Mouse (Mus musculus) lung, embryonic 15.5 days (tissue): ENCODE results near the gene Rpl3l. TPM values are rescaled to one million over a fixed set of nuclear protein-coding genes. Genes with fewer than 3 reads are reported as not detected.

ENCODE experiments used
- ATAC-seq: fragments of 200-750 bp; cut with Nextera tagmentation; 2 replicates; pipeline ENCODE4 v1.8.0; 2017; ENCODE audit warnings: moderate number of reproducible peaks, borderline replicate concordance; ENCODE audit not compliant: low FRiP score, low TSS enrichment; ENCODE audit errors: extremely low read depth
- H3K27ac ChIP-seq: fragments of 300-500 bp; sonication (generic); 2 replicates; pipeline ENCODE4 v1.5.1; 2015; ENCODE audit warnings: moderate library complexity, mild to moderate bottlenecking, inconsistent platforms
- H3K27me3 ChIP-seq: fragments of 300-500 bp; sonication (generic); 2 replicates; pipeline ENCODE4 v1.6.1; 2015; ENCODE audit warnings: inconsistent platforms
- H3K36me3 ChIP-seq: fragments of 300-500 bp; sonication (generic); 2 replicates; pipeline ENCODE4 v1.6.1; 2015; ENCODE audit warnings: inconsistent platforms
- H3K4me1 ChIP-seq: fragments of 300-500 bp; sonication (generic); 2 replicates; pipeline ENCODE4 v1.6.1; 2015; ENCODE audit warnings: inconsistent platforms
- H3K4me2 ChIP-seq: fragments of 300-500 bp; sonication (generic); 2 replicates; pipeline ENCODE4 v1.6.1; 2015; ENCODE audit warnings: inconsistent platforms, mild to moderate bottlenecking, moderate library complexity
- H3K4me3 ChIP-seq: fragments of 300-500 bp; sonication (generic); 2 replicates; pipeline ENCODE4 v1.5.1; 2015; ENCODE audit warnings: mild to moderate bottlenecking, inconsistent platforms
- H3K9ac ChIP-seq: fragments of 300-500 bp; sonication (generic); 2 replicates; pipeline ENCODE4 v1.6.1; 2015; ENCODE audit warnings: inconsistent platforms
- H3K9me3 ChIP-seq: fragments of 300-500 bp; sonication (generic); 2 replicates; pipeline ENCODE4 v1.6.1; 2016; ENCODE audit warnings: inconsistent platforms
- WGBS: fragments of 180-500 bp; shearing (Covaris S2); methylation state at CpG from one replicate; pipeline ENCODE4 v1.1.7; 2015; 5-methylcytosine and 5-hydroxymethylcytosine counted together
- polyA plus RNA-seq: library from polyadenylated mRNA; unstranded; fragments of >200 nt; fragmentation: Nextera tagmentation; extraction: Ambion mirVana; gene quantifications from 2 replicates; pipeline ENCODE4 v1.2.1, GENCODE M21; 2015

Rpl3l gene
- polyA plus RNA-seq, 1 experiment from 2014 or later = not detected

DNA sequence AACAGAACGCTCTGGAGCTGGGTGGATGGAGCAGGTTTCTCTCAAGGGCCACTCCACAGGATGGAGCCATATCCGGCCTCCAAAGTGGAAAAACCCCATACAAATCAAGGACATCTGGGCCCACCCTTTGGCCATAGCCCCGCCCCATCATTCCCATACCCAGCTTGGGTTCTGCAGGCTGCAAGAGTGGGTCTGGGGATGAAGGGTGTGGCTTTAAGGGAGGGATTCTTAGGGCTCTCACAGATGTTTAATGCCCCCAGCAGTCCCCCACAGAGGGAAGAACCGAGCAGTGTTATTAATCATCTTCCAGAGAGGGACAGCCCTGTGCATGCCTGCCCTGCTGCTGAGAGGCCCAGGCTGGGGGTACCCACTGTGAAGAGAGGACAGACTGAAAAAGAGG lies 19.4 kb downstream of the Rpl3l start:
- H3K9ac ChIP-seq = no peak overlapping the region
- H3K36me3 ChIP-seq = 0 out of 2 replicates have a peak, but pooled peaks cover 3% of the 10 kb centered on the region
- no peaks in the 10 kb centered on the region for H3K9me3 ChIP-seq
- WGBS = 27% methylated on average over 4 of the region's 4 CpGs
- ATAC-seq = no peak; the same call in 1 of the 2 replicates
- H3K27me3 ChIP-seq = peaks cover 33% of the 10 kb centered on the region
- no peak overlapping the region for H3K4me2 ChIP-seq
- no peak overlapping the region for H3K4me3 ChIP-seq
- no peaks in the 10 kb centered on the region for H3K4me1 ChIP-seq
- no peak overlapping the region for H3K27ac ChIP-seq

DNA sequence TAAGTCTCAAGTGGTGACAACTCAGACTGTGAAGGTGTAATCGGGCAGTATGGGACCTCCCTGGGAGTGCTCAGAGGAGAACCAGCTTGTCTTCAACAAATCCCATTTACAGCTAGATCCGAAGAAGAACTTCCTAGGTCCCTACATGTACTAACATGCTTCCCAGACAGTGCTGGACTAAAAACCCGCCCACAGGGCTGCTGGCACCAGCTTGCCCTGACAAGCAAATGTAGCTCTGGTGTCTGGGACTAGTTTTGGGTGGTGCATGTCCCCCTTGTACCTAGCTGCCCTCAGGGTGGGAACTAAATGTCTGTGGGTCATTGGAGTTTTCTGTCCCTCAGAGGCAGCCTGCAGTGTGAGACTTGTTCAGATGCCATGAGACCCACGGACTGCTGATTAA lies 23.9 kb downstream of the Rpl3l start:
- WGBS = 9% methylated on average over 4 of the region's 4 CpGs

DNA sequence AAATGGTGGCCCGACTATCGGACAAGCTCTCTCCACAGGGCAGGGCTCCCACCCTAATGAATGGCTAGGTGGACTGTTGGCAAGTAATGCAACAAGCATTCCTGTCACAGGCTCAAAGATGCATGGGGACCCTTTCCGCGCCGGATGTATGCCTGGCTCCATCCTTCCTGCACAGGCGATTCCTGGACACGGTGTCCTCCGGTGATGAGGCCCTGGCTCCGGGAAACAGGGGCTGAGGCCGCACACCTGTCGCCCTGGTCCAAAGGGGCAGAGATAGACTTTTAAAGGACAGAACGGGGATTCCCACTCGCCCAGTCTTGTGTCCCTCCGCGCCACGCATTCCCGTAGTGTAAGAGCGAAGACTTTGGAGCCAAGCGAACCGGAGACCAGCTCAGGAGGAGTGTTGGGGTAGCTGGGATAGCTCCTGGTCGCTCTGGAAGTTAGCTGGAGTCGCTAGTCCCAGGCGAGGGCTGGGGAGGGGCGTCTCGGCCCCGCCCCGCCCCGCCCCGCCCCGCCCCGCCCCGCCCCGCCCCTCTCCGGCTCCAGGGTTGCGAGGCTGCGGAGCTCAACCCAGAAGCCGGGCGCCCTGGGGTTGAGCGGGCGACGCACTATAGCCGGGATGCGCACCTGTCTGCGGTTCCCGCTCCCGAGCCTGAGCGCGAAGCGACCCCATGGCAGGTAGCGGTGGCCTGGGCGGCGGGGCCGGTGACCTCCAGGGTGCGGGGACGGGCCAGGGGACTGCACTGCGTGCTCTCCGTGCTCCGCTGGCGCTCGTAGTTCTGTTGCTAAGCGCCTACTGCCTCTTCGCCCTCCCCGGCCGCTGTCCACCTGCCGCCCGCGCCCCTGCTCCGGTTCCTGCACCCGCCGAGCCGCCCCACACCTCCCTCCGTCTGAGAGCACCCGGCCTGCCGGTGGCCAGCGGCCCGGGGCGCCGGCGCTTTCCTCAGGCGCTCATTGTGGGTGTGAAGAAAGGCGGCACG lies 25.1 kb downstream of the Rpl3l start, which contains the start of gene Hs3st6:
TSS of gene Hs3st6 (plus strand) at position 574 of the 980 bp plus-strand sequence.
- ATAC-seq = peak; percentile 87
- Histone ChIP-seq H3K9ac (peak within 1 kb of the TSS; percentile 43; the same call in 1 of the 2 replicates), H3K27me3 (peaks cover 70% of the 10 kb centered on the region), H3K4me1 (peaks cover 13% of the 10 kb centered on the region; the same call in 1 of the 2 replicates), H3K27ac (no peak within 1 kb of the TSS), H3K4me3 (peak within 1 kb of the TSS; percentile 54), H3K36me3 (no peaks in the 10 kb centered on the region), H3K9me3 (no peaks in the 10 kb centered on the region), H3K4me2 (peak within 1 kb of the TSS; percentile 97)
- WGBS = under 1% methylated on average over 80 of the region's 82 CpGs

More for the DNA sequence above, 23.9 kb downstream of the Rpl3l start:
- no peak overlapping the region for H3K4me2 ChIP-seq
- peaks cover 13% of the 10 kb centered on the region; the same call in 1 of the 2 replicates for H3K4me1 ChIP-seq
- ATAC-seq = no peak
- H3K27ac ChIP-seq = no peak overlapping the region
- H3K9me3 ChIP-seq = no peaks in the 10 kb centered on the region
- H3K4me3 ChIP-seq = no peak overlapping the region
- H3K36me3 ChIP-seq = no peaks in the 10 kb centered on the region
- H3K27me3 ChIP-seq = peaks cover 70% of the 10 kb centered on the region
- H3K9ac ChIP-seq = no peak overlapping the region

DNA sequence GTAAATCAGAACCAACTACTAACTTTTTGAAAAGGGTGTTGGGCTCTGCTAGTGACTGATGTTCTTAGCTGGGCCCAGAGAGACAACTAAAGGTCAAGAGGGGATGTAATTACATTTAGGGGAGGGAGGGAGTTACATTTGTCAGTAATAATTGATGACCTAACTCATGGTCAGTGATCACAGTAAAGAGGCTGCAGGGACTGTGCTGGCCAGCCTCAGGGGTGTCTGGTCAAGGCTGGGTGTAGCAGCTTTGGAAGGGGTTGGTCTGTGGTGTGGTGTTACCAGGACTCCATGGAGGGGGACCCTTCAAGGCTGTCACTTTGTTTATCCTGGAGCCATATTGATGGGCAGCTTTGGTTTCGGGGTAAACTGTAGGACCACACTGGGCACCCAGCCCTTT lies 29.8 kb downstream of the Rpl3l start:
- Histone ChIP-seq H3K36me3 (no peaks in the 10 kb centered on the region), H3K4me3 (no peak overlapping the region), H3K27me3 (peaks cover 33% of the 10 kb centered on the region), H3K4me2 (no peak overlapping the region), H3K9ac (no peak overlapping the region), H3K27ac (no peak overlapping the region), H3K9me3 (no peaks in the 10 kb centered on the region), H3K4me1 (peaks cover 10% of the 10 kb centered on the region; the same call in 1 of the 2 replicates)
- WGBS = 79% methylated on average over 1 of the region's 1 CpGs
- no peak for ATAC-seq

DNA sequence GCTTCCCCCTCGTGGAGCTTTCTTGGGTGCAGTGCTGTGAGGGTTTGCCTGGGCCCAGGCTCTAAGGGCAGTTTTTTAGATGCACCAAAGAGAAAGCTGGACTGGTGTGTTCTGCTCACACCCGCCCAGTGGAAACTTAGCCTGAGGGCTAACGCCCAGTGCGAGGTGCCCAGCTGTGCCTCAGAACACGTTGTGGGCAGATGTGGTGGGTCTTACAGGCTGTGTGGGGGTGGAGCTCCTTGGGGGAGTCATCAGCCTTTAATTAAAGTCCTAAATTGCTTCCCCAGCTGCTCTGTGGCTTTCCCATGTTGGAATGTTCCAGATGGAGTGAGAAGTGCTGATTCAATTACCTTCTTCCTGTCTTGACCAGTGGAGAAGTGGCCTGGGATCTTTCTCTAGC lies 33.5 kb downstream of the Rpl3l start:
- 59% methylated on average over 5 of the region's 5 CpGs for WGBS
- no peak for ATAC-seq
- Histone ChIP-seq H3K4me2 (no peak overlapping the region), H3K27ac (no peak overlapping the region), H3K4me1 (peaks cover 7% of the 10 kb centered on the region; the same call in 1 of the 2 replicates), H3K4me3 (no peak overlapping the region), H3K9ac (no peak overlapping the region), H3K9me3 (no peaks in the 10 kb centered on the region), H3K27me3 (no peaks in the 10 kb centered on the region), H3K36me3 (no peaks in the 10 kb centered on the region)

DNA sequence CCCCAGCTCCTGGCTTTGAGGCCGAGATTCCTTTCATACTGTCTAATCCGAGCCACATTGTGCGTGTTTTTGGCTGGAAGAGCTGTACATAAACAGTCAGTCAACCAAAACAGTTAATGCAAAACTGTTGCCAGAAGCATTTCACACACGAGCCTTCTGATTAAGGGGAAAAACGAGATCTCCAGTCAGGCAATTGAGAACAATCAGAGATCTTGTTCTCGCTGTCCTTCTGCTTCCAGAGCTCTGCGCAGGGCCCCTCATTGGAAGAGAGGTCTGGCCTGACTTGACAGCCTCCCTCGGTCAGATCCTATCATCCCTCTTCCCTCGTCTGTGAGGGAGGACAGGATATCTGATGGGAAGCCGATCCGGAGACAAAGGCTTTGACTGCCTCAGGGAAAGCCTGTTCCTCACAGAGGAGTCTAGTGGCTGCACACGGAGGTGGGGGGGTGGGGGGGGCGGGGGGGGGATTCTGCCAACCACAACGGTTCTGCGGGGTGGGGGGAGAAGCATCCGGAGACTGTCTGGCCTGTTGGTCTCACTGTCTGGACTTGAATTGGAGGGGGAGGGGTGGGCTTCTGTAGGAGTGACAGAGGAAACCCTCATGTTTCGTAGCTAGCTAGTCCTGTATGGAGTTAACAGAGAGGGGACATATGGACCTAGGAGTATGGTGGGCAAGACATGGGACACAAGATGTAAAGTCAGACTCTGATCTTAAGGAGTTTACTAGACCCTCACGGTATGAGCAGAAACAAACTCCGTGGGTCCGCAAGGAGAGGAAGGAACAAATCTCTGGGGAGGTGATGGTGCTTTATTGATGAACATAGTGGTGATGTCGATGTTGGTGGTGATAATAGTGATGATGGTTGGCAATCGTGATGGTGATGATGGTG lies 37.6 kb downstream of the Rpl3l start:
- Histone ChIP-seq H3K4me1 (peaks cover 12% of the 10 kb centered on the region; the same call in 1 of the 2 replicates), H3K9ac (no peak overlapping the region), H3K27me3 (no peaks in the 10 kb centered on the region), H3K27ac (no peak overlapping the region), H3K4me2 (no peak overlapping the region), H3K4me3 (no peak overlapping the region), H3K9me3 (no peaks in the 10 kb centered on the region), H3K36me3 (no peaks in the 10 kb centered on the region)
- ATAC-seq = peak; percentile 52; the same call in 1 of the 2 replicates
- WGBS = 36% methylated on average over 22 of the region's 22 CpGs

DNA sequence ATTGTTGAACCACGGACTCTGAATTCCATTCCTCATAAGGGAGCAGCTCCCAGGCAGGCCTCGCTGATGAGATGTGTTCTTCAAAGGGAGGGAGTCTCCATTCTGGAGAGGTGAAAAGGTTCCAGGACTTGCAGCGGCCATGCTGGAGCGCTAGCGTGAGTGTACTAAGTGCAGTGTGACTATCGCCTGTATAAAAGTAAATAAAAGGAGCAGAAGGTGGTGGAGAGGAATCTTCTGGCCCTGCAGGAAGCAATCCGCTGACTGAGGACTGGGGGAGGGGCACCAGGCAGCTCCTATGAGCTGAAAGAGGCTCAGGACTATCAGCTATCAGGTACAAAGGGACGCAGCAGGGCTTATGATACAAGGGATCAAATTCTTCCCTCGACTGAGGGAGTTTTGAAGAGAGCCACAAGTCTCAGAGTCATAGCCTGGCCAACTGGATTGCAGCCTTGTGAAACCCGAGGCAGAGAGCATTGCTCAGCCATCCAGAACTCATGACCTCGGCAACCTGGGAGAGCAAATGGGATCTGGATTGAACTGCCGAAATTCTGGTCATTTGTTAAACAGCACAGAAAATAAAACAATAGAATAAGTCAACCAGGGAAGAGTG lies 38.8 kb downstream of the Rpl3l start:
- ATAC-seq = no peak
- Histone ChIP-seq H3K9me3 (no peaks in the 10 kb centered on the region), H3K27ac (no peak overlapping the region), H3K27me3 (no peaks in the 10 kb centered on the region), H3K4me2 (no peak overlapping the region), H3K9ac (no peak overlapping the region), H3K4me3 (no peak overlapping the region), H3K36me3 (no peaks in the 10 kb centered on the region), H3K4me1 (peaks cover 12% of the 10 kb centered on the region; the same call in 1 of the 2 replicates)
- 18% methylated on average over 12 of the region's 12 CpGs for WGBS

DNA sequence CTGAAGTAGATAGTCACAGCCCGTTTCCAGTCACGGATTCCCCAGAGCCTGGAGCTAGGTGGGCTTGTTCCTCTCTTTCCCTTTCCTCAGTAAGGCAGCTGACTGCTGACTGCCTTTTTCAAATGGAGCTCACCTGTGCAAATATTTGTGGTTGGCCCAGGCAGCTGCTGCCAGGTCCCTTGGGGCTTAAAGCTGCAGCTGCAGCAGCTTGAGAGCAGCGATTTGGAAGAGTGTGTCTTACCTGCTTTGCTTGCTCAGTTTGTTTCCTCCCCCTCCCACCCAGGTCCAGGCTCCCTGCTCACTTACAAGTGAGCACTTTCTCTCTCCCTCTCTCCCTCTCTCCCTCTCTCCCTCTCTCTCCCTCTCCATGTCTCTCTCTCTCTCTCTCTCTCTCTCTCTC lies 41.5 kb downstream of the Rpl3l start:
- H3K9ac ChIP-seq = no peak overlapping the region
- no peak for ATAC-seq
- no peak overlapping the region for H3K4me3 ChIP-seq
- 26% methylated on average over 3 of the region's 3 CpGs for WGBS
- H3K27me3 ChIP-seq = no peaks in the 10 kb centered on the region
- H3K4me2 ChIP-seq = no peak overlapping the region
- H3K9me3 ChIP-seq = no peaks in the 10 kb centered on the region
- H3K27ac ChIP-seq = peak overlapping the region; percentile 25
- H3K4me1 ChIP-seq = peaks cover 12% of the 10 kb centered on the region; the same call in 1 of the 2 replicates
- no peaks in the 10 kb centered on the region for H3K36me3 ChIP-seq

DNA sequence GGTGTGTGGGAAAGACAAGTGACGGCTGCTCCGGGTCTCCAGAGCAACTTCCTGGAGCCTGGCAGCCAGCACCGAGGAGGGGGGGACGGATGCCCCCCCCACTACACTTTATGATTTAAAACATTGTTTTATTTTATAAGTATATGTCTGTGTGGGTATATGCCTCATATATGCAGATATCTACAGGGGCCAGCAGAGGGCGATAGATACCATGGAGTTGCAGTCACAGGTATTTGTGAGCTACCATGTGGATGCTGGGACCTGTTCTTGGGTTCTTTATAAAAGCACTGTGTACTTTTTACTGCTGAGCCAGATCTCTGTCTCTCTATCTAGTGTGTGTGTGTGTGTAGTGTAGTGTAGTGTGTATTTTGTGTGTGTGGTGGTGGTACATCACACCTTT lies 45.6 kb downstream of the Rpl3l start:
- no peaks in the 10 kb centered on the region for H3K27me3 ChIP-seq
- H3K9ac ChIP-seq = no peak overlapping the region
- no peak overlapping the region for H3K4me2 ChIP-seq
- no peaks in the 10 kb centered on the region for H3K9me3 ChIP-seq
- no peak for ATAC-seq
- no peak overlapping the region for H3K4me3 ChIP-seq
- H3K27ac ChIP-seq = no peak overlapping the region
- WGBS = 77% methylated on average over 5 of the region's 5 CpGs
- H3K36me3 ChIP-seq = no peaks in the 10 kb centered on the region
- no peaks in the 10 kb centered on the region; the same call in 1 of the 2 replicates for H3K4me1 ChIP-seq

DNA sequence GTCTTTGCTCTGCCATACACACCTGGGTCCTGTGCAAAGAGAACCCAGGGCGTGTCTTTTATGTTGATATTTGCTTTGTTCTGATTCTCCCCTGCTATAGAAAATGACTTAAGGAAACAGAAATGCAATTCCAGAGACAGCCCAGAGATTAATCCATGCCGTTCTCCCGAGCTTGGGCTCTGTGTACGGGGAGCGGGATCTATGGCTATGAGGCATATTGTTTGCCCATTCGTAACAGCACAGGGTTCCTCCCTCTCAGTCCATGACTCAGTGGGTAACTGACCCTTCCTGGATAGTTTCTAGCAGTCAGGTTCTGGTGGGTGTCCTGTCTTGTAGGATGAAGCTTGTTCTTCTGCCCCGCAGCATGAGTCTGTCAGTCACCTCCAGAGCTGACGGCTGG lies 47.6 kb downstream of the Rpl3l start:
- Histone ChIP-seq H3K27ac (0 out of 2 replicates have a peak overlapping the region, but pooled peaks have one; percentile 31), H3K9me3 (no peaks in the 10 kb centered on the region), H3K4me2 (no peak overlapping the region), H3K9ac (no peak overlapping the region), H3K27me3 (no peaks in the 10 kb centered on the region), H3K36me3 (no peaks in the 10 kb centered on the region), H3K4me3 (no peak overlapping the region), H3K4me1 (no peaks in the 10 kb centered on the region)
- no peak for ATAC-seq
- WGBS = 70% methylated on average over 8 of the region's 8 CpGs

DNA sequence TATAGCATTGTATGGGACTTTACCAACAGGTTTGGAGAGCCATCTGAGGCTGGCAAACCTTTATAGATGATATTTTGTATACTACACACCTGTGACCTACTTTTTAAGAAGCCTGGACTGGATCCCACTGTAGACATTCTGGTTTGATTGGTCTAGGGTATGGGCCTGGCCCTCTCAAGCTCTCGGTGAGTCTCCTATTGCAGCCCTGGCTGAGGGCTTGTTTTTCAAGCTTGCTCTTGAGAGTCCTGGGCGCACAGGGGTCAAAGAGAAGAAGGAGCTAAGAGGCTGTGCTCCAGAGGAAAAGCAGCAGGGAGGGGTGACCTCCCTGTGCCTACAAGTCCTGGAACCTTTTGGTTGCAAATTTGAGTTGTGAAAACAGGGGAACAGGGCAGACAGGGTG lies 49.5 kb downstream of the Rpl3l start:
- Histone ChIP-seq H3K4me3 (no peak overlapping the region), H3K4me2 (no peak overlapping the region), H3K36me3 (no peaks in the 10 kb centered on the region), H3K27me3 (no peaks in the 10 kb centered on the region), H3K4me1 (no peaks in the 10 kb centered on the region), H3K9ac (no peak overlapping the region), H3K27ac (no peak overlapping the region), H3K9me3 (no peaks in the 10 kb centered on the region)
- peak; percentile 52; the same call in 1 of the 2 replicates for ATAC-seq
- WGBS = 59% methylated on average over 2 of the region's 2 CpGs
